Mouse (Mus musculus): Measurements from ENCODE around the gene Kynu. TPM values are rescaled to one million over a fixed set of nuclear protein-coding genes. Genes with fewer than 3 reads are reported as not detected.

The Kynu gene
- total RNA-seq, 2 experiments from 2014 or later: 7.2 to 8.6 TPM

DNA sequence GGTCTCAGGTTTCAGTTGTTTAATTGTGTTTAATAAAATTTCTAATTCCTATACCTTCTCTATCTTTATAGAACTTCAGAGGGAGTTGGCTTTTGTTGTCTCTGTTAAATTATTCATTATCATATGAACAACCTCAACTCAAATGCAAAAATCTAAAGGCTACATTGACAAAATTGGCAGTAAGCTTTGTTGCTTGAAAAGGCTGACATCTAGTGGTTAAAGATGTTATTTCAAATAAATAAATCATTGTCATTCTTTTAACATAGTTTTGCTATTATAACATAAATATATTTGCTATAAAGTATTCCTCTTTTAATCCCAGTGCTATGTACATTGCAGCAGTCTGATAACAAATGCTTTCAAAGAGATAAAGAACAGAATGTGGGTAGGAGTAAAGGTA lies 81.4 kb downstream of the Kynu start:
- ATAC-seq (ENCODE audit: poor library complexity, severe bottlenecking): no peak

DNA sequence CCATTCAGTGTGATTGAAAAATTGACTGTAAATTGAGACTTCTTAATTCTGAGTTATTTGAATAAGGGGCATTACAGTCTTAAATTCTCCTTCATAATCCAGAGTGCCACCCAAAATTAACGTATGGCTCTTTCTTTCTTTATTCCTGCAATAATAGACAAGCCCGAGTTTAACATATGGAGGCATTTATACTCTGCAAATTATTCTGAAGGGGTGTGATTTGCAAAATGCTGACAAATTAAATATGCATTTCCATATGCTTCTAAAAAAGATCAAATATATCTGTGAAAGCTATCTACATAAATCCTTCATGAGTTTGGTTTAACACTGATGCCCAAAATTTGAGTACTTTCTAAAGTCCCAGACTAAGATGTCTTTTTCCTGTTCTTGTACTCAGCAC lies 91.8 kb downstream of the Kynu start:
- ATAC-seq (ENCODE audit: poor library complexity, severe bottlenecking): no peak

DNA sequence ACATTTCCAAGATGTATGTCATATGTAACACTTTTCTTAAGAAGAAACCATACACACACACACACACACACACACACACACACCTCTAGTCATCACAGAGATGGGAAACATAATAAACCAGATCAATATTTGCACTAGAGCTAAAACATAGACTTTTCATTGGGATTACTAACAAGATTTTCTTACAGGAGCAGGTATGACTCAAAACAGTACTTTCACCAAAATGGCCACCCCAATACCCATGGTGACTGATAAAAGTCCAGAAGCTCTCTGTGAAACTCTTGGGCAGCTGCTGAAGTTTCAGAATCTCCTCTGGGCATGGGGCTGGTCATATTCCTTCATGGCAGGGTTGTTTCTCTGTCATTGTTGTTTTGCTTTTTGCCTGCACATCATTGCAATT lies 114.5 kb downstream of the Kynu start:
- no peak for ATAC-seq (ENCODE audit: poor library complexity, severe bottlenecking)

DNA sequence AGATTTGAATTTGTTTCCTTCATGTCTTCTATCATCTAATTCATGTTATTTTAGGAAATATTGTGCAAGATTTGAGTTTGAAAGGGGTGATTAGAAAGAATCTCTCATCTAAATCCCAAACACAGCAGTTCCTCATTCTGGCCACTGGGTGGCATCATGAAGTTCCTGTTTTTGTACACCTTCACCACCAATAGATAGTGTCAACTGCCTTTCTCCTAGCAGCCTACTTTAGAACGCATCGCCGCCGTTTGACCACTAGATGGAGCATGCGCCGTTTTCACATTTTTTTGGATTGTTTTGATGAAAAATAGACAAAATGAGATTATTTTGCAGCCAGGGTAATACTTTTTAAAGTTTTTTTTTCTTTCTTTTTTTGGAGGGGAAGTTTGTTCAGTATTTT lies 118.5 kb downstream of the Kynu start:
- peak; percentile 100 for ATAC-seq (ENCODE audit: poor library complexity, severe bottlenecking)

DNA sequence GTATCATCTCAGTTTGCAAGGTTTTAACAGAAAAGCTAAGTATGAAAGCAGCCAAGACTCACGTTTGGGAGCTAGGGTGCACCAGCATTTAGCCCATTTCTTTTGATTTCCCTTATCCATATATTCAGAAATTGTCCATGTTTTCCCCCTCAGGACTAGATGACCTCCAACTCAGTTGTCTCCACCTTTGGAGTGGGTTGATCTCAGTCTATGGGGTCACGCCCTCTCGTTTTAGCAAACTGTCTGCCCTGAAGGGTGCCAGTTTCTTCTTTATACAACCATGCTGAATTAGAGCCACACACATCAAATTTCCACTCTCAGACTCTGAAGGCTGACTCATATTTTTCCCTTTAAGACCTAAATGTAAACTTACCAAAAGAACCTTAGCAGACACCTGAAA lies 119.0 kb downstream of the Kynu start:
- no peak for ATAC-seq (ENCODE audit: poor library complexity, severe bottlenecking)

DNA sequence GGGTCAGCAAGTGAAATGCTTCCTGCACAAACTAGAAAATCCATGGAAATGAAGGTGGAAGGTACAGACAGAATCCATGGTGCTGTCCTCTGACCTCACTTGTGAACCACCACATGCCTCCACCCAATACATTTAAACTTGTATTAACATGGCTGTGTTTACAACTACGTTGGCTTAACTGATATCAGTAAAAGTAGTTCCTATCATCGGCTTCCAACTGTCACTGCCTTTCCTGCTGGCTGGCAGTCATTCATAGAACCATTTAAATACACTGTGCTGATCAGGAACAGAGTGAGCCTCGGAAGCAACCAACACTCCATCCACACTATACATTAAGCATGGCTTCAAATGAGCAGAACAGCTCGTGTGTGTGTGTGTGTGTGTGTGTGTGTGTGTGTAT lies 120.1 kb downstream of the Kynu start:
- ATAC-seq (ENCODE audit: poor library complexity, severe bottlenecking): no peak

DNA sequence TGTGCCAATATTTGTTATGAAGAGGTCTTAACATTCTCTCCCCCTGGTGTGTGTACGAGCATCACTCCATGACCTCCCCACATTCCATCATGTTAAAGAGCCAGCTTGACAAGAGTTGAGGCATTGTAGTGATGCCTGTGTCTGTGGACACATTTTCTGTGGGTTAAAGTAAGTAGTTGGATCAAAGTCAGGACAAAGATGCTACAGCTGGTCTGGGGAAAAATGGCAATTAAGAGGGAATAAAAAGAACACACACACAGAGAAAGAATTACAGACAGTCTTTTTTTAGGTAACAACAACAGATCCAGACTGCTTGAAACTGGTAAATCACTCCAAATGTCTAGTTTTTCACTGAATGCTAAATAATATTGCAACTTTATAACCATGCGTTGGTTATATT lies 135.3 kb downstream of the Kynu start:
- no peak for ATAC-seq (ENCODE audit: poor library complexity, severe bottlenecking)

DNA sequence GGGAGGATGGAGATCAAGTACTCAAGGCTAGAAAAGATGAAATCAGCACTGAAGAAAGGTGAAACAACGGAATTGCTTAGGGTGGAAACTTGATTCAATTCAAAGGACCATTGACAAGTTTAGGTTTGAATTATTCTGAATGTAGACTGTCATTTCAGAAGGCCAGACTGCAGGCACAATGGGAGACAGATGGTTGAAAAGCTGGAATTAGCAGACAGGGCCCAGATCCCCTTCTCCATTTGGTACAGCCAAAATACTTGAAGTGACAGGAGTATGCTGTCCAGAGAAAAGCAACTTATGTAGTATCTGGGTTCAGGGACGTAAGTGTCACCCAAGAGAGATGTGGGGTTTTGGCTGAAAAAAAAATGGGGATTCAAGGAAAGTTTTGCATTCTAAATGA lies 136.2 kb downstream of the Kynu start:
- ATAC-seq (ENCODE audit: poor library complexity, severe bottlenecking): no peak

DNA sequence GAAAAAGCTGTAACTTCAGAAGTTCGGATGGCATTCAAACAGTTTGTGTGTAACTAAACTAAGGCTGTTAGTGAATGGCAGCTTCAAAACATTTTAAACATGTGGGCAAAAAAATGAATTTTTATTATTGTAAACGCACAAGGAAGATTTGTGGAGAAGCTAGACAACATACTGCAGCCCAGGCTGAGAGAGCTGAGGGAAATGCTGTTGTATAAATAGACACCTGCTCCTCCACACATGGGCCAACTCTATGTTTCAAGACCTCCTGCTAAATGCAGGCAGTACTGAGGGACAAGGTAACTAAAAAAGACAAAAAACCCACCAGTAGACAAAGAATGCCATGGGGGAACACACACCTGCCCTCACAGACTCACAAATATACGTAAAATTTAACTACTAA lies 140.5 kb downstream of the Kynu start:
- ATAC-seq (ENCODE audit: poor library complexity, severe bottlenecking): no peak

DNA sequence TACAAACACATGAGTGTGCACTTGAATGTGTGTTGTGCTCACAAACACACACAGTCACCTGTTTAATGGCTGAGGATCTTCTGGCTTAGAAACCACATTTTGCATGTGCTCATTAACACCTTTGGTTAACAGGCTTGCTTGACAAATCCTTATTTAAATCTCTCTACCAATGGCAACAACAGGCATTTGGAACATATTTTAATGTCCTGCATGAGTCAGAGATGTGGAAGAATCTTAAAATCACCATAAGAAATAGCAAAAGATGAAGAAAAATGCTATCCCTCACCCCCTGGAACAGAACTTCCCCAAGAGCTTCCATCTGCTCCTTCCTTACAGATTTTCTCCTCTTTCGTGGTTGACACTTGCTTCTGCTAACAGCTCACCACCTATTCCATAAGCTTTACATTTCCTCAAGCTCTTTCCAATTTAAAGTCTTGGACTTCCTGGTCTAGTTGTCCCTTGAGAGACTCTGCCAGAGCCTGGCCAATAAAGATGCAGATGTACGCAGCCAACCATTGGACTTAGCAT lies 157.5 kb downstream of the Kynu start:
- no peak for ATAC-seq (ENCODE audit: poor library complexity, severe bottlenecking)

DNA sequence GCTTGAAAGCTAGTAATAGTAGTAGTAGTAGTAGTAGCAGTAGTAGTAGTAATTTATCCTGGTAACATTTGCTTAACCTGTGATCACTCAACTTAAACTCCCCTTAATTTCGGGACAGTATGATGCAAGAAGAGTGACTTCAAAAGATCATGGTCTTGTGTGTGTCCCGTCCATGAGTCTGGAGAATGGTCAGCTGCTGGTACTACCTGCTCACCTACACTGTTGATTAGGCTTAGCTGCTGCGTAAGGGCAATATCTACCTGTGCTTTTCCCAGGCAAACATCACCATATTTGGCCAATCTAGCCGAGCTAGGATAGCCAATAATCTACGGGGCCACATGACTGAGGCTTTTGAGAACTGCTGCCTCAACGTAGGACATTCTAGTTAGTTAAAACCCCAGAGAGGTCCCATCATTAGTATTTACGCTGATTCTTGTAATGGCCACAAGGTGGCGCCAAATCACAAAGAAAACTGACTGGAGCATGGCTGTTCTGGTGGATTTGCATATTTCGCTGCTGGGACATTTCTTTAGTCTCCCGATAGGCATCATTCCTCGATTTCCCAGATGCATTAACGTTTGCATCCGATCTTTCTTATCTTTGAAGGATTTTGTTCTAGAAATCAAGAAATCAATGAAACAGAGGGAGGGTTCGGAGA lies 167.4 kb downstream of the Kynu start:
- peak; percentile 78 for ATAC-seq (ENCODE audit: poor library complexity, severe bottlenecking)

DNA sequence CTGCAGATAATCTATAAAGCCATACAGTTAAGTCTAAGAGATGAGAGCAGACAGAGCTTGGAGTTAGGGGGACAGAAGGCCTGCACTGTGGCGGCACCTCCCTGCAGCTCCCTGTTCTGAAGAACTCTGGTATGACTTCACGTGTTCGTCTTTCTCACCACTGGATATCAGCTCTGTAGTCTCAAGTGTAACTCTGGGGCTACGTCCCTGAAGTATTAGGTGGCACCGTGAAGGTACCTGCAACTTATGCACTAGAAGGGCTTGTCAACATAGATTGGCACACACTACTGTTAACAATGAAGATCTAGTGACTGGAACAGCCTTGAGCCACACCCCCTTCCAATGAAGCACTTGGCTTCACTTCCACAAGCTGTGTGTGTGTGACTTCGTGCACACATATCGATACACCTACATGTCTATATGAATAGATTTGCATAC lies 168.0 kb downstream of the Kynu start:
- no peak for ATAC-seq (ENCODE audit: poor library complexity, severe bottlenecking)

DNA sequence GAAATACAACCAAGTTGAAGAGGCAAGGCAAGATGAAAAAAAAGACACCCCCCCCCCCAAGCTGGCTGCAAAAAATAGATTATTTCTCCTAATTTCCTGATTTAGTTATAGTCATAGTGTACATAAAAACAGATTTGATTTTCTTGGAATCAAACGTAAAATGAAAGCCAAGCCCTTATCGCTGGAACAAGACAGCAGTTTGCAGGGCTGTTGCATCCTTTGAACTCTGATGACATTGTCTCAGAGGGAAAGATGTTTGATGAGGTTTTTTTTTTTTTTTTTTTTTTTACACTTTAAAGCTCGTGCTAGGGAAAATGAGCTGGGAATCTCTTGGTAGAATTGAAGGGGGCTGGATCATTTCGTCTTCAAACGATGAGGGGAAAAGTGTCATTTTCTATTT lies 172.1 kb downstream of the Kynu start:
- ATAC-seq (ENCODE audit: poor library complexity, severe bottlenecking): no peak

DNA sequence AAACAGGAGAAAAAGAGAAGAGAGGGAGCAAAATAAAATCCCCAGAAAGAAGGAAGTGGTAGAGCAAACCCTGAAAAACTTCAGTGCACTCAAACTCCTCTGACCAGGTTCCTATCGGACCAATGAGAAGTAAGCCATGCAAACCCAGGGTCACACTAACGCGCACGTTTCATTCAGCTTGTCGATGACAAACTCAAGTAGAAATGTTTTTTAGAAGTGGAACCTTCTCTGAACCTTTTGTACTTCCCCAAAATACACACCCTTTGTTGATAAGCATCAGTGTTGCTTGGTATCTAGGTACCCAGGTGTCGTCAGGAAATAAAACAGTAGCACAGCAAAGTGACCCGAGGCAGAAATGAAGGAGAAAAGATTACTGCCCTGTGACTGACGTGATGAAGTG lies 172.6 kb downstream of the Kynu start:
- peak; percentile 83 for ATAC-seq (ENCODE audit: poor library complexity, severe bottlenecking)

DNA sequence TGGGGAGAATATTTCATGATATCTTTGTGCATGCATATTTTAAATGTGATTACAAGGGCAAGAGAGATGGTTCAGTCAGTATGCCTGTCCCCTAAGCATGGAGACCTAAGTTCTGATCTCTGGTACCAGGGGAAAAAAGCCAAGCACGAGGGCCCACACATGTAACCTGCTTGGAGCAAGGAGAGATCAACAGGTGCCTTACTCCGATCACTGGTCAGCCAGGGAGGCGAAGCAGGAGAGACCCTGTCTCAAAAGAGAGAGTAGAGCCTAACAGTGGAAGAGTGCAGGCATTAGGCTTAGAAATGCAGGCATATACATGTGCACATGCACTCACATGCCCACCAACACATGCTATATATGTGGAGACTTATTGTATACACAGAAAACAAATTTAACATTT lies 173.7 kb downstream of the Kynu start:
- ATAC-seq (ENCODE audit: poor library complexity, severe bottlenecking): no peak

Other genes with a start within 250 kb of the Kynu start
- gene Arhgap15, start 193.5 kb downstream of the Kynu start, total RNA-seq (2015): 149 and 151 TPM in 2 replicates
- 173 and 185 TPM in 2 replicates for gene Arhgap15, start 193.5 kb downstream of the Kynu start, total RNA-seq (2017)